Mouse (Mus musculus): ENCODE measurements around the gene Trim14.

Gene Trim14

GRCm38 (mm10) chr4:46527558-46527926 is 8.4 kb downstream of the Trim14 start:
- DNase-seq (ENCODE audit: low read depth, low spot score) = no peak

- no peak for DNase-seq (ENCODE audit: low read depth, low spot score)
These were observed 9.0 kb downstream of the Trim14 start for GRCm38 (mm10) chr4:46526798-46527557.

DNA sequence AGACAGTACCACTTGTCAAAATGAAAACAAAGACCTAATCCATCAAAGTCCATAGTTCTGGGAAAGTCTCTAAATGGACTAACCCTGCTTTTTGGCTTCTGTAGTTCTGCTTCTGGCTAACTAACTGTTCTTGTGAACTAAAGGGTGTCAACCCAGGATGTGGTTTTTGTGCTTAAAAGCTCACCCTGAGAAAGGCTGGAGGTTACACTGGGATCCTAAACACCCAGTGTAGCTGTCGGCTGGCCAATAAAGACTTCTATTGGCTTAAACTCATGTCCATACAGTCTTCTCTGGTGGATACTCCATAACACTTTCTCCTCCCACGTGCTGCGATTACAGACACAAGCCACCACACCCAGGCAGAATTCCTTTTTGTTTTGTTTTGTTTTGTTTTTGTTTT is 9.7 kb downstream of the Trim14 start:
- DNase-seq (ENCODE audit: low read depth, low spot score) = no peak

DNA sequence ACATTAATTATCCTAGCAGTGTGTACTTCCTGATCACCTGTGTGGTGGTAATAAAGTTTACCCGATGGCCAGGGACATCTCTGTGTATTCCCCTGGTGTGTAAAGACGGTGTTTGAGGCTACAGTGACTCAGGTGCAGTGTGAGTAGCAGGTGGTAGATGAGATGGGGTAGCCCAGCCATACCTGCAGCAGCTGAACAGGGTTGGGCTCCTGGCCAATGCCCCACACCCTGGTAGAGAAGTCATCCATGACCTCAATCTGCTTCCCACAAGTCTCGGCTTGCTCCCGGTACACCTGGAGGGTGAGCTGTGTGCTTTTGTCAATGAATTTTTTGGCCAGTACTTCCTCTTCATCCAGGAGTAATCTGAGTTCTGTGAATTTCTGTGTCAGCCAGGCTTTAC is 12.6 kb downstream of the Trim14 start:
- DNase-seq (ENCODE audit: low read depth, low spot score) = no peak

- no peak for DNase-seq (ENCODE audit: low read depth, low spot score)
These were observed 14.5 kb downstream of the Trim14 start for GRCm38 (mm10) chr4:46521457-46521856.

- DNase-seq (ENCODE audit: low read depth, low spot score) = no peak
These were observed 15.4 kb downstream of the Trim14 start for GRCm38 (mm10) chr4:46520491-46520890.

DNA sequence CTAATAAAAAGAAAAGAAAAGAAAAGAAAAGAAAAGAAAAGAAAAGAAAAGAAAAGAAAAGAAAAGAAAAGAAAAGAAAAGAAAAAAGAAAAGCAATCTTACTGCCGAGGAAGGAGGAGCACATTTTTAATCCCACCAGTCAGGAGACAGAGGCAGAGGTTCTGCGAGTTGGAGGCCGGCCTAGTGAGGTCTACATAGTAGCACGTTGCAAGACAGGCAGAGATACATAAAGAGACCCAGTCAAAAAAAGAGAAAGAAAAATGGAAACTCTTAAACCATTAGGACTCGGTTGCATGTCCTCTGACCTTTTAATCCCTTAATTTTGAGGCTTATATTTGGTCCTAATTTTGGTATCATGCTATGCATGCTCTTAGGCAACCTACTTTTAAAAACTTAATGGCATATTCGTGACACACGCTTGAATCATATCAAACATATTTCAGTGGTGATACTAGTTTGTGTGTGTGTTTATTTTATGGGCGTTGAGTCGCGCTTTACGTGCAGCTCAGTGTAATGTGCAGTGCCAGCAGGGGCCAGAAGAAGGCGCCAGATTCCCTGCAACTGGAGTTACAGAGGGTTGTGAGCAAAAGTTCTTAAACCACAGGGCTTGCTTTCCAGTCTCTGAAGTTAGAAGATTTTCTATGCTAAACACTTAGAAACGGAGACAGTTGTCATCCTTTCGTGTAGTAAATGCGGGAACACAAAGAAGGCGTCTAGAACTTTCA is 28.0 kb downstream of the Trim14 start:
- no peak for DNase-seq (ENCODE audit: low read depth, low spot score)

DNA sequence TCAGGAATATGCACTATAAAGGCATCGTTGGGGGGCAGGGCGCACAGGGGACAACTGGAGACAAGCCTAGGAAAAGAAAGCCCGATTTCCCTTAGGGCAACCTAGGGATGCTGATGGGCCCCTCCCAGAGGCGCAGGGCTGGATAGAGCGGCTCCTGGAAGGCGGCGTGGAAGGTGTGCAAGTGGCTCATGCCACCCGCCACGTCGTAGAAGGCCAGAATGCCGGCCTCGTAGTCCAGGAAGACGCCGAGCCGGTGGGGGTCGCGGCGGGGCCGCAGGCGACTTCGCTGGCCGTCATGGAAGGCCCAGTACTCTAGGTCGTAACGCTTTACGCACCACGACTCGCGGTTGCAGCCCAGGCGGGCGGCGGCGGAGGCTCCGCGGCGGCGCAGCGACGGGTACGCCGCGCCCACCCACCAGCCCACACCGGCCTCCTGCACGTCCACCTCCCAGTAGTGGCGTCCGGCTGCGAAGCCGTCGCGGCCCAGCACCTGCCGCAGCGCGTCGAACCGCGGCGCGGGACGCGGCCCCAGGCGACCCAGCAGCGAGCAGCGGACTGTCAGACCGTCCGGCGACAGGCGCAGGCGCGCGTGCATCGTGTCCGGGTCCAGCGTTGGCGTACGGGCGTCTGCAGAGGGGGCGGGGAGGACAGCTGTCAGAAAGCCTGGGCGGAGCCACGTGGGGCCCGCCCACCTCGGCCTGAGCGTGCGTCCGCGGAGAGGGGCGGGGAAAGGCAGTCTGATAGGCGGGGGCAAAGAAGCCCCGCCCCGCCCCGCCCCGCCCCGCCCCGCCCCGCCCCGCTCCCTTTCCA is 28.9 kb downstream of the Trim14 start:
- peak; percentile 88 for DNase-seq (ENCODE audit: low read depth, low spot score)

DNA sequence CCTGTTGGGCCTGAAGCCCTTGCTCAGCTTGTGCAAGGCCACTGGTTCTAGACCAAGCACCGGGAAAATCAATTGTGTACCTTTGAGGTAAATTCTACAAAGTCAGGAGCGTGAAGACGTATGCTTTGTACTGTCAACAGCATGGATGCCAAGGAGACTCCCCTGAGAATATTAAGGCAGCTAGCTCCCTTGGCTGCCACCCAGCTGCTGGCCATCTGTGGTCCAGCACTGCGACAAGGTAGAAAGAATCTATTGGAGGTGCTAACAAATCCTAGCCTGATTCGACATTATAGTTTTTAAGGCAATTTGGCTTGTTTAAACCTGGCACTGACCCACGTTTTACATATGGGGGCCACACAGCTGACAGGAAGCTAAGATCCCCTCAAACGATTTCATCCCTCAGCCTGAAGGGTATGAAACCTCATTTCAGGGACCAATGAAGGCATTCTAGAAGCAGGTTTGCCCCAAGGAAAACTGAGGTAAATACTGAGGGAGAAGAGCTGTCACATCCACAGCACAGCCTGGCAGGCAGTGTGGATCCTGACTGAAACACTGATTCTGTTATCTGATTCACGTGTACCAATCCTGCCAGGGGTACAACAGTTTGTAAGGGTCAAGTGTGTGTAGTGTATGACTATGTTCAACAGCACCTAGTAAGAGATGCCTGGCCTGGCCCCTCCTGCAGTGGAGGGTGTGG is 30.4 kb downstream of the Trim14 start:
- no peak for DNase-seq (ENCODE audit: low read depth, low spot score)

- no peak for DNase-seq (ENCODE audit: low read depth, low spot score)
These were observed 32.1 kb downstream of the Trim14 start for GRCm38 (mm10) chr4:46503881-46504280.

GRCm38 (mm10) chr4:46502606-46503502 is 33.1 kb downstream of the Trim14 start:
- DNase-seq (ENCODE audit: low read depth, low spot score) = no peak

- no peak for DNase-seq (ENCODE audit: low read depth, low spot score)
These were observed 37.0 kb downstream of the Trim14 start for GRCm38 (mm10) chr4:46498976-46499375.

- DNase-seq (ENCODE audit: low read depth, low spot score) = no peak
These were observed 37.4 kb downstream of the Trim14 start for GRCm38 (mm10) chr4:46498511-46498910.

DNA sequence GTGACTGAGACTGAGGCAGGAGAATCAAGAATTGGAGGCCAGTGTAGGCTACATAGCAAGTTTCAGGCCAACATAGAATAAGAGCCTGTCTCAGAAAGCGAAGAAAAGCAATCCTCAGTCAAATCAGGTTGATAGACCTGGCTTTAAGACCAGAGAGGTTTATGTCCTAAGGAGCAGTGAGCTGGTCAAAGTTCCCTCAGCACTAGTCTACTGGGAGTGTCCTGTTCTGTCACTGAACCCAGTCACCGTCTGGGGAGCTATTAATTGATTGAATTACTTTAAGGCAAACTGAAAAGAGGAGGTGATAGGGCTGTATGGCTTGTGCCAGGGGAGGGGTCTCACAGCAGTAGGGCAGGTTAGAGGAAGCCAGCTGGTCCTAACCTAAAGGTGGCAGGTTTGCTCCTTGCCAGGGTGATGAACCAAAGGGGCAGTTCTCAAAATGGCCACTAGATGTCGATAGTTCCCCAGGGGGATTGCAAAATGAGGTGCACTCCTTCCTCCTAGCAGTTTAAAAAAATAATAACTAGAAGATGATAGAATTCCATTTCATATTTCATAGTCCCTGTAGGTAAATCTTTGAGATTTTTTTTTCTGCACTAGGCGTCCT is 38.6 kb downstream of the Trim14 start:
- DNase-seq (ENCODE audit: low read depth, low spot score) = peak; percentile 61

DNA sequence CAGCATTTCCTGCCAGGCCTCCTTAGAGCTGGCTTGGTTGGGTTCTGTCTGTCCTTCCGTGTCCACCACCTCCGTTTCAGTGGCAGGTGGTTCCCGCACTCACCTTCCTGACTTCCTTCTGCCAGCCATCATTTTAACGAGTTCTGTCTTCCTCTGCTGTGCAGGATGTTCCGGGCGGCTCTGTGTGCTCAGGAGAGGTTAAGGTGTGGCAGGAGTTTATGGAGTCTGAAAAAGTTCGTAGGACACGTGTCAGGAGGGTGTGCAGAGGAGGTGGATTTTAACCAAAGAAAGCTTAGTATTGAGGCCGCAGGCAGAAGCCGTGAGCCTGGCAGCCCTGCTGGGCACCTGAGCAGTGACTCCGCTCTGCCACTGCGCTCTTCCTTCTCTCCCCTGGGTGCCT is 40.4 kb downstream of the Trim14 start:
- no peak for DNase-seq (ENCODE audit: low read depth, low spot score)

- DNase-seq (ENCODE audit: low read depth, low spot score) = no peak
These were observed 42.9 kb downstream of the Trim14 start for GRCm38 (mm10) chr4:46493071-46493470.

DNA sequence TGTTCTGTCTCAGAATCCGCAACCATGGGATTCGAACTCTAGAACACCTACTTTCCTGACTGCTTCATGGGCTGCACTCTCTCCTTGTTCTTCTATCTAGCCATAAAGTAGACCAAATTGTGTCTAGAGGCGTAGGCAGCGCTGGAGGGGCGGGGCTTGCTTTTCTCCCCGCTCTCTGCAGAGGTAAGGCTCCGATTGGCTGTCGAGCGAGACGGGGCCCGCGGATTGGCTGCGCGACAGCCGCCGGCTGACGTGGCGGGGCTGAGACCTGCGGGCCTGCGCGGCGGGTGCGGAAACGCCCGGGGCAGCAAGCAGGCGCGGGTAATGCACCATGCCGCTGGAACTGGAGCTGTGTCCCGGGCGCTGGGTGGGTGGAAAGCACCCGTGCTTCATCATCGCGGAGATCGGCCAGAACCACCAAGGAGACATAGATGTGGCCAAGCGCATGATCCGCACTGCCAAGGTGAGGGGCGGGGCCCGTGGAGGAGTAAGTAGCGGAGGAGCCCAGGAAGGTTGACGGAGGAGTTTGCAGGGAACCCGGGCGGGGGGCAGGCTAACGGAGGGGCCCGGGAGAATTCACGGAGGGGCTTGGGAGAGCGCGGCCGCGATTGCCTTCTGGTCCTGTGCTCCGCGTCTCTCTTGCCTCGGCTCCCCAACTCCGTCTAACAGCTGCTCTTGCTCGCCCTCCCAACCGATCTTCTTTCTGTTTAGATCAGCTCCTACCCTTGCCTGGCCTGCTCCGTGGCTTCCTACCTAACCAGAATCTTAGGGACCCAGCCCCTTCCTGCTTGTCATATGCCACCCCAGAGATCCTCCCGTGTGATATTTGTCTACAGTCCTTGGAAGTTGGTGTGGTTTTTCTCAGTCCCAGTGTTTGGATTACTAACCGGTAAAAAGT is 46.7 kb downstream of the Trim14 start, which contains the start of gene Nans:
Gene Nans, plus strand, starts transcription at position 221 of the 898 bp plus-strand sequence.
- peak; percentile 78 for DNase-seq (ENCODE audit: low read depth, low spot score)

DNA sequence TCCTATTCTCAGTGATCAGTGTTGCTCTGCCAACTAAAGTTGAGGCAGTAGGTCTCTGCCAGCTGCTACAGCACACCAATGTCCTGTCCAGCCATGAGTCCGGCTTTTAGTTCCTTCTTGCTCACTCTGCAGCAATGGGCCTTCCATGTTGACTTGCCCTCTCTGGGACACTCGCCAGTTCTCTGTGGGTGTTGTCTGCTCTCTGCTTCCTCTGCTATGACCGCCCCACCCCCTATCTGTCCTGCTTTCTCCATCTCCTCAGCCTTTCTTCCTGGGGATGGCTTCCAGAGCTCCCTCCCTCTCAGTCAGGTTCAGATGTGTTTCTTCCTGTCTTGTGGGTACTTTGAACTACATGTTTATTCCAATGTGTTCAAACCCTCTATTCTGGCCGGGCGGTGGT is 48.6 kb downstream of the Trim14 start:
- no peak for DNase-seq (ENCODE audit: low read depth, low spot score)
